Mouse (Mus musculus): ENCODE measurements around the gene Rbm26.

Rbm26 gene

DNA sequence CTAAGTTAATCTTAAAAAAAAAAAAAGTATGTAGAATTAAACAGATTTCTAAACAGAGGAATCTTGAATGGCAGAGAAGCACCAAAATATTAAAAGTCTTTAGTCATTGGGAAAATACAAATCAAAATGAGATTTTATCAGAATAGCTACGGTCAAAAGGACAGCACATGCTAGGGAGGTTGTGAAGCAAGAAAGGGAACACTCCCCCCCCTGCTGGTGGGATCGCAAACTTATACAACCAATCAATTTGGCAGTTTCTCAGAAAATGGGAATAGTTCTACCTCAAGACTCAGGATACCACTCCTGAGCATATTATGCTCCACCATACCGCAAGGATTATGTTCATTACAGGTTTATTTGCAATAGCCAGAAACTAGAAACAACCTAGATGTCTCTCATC, 80.9 kb downstream of the Rbm26 start:
- in situ Hi-C loops (cut with MboI, MseI): loop anchor here (25.0 kb wide), 2 partner anchors 416 to 1059 kb away; no protein-coding TSS in a partner anchor

DNA sequence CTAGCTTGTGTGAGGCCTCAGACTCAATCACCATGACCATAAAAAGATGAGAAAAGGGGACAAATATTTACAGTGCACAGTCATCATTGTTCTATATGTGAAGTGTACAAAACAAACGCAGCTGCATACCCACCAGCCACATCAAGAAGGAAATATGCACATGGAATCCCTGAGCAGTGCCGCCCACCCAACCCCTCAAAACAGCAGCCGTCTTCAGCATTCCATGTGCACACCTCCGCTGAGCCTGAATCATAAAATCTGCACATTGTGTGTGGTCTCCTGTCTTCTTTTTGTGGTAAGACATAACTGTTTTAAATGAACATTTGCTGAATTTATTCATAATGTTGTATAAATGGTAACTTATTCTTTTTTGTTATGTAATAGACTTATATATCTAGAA, 90.1 kb downstream of the Rbm26 start:
- in situ Hi-C loops (cut with MboI, MseI): loop anchor here (25.0 kb wide), 2 partner anchors 425 to 1050 kb away; no protein-coding TSS in a partner anchor

DNA sequence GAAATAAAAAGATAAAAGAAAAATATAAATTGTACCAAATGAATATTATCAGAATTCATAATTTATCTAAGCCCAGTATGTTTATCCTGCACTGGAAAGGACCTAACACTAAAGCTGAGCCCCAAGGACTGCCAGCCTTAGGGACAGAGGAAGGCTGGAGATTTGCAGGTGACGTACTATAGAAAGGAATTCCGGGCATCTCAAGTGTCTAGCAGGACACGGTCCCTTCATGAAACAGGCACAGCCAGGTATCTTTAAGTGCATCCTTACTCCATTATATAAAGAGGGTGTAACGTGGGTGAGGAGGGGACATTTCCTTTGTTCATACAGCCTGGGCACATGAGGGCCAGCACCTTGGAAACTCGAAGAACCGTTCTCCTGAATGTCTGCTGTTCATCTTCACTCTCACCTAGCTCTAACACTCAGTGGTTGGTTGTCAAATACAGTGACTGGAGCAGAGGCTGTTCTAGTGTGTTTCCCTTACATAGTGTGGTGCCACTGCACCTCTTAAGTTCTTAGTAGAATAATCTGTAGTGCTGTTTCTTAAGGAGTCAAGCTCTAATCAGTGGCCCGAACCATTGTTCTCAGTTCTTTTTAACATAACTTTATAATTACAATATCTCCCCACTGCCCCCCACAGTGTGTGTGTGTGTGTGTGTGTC, 91.7 kb downstream of the Rbm26 start:
- in situ Hi-C loops (cut with MboI, MseI): loop anchor here (25.0 kb wide), 2 partner anchors 427 to 1048 kb away; no protein-coding TSS in a partner anchor

DNA sequence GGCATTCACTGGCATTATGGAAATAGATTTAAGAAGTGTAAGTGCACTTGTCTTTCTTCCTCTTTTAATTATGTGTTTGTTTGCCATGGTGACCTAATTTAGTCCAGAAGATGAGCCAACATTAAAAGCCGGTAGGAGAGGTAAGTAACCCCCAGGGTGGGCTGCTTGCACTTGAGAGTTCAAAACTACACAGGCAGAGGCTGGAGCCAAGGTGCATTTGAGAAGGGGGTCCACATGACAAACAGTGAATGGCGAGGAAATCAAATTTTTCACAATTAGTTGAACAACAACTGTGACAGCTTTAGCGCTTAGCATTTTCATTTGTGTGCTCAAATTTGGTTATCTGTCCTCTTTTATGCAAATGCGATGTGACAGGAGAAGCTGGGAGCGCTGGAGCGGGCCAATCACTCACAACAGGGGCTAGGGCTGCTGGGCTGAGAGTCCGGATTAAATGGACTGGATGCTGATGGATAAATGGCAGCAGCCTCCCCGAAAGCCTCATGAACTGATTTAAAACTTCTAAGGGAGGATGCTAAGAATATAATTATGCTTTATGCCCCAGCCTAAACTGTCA, 92.3 kb downstream of the Rbm26 start:
- in situ Hi-C loops (cut with MboI, MseI): loop anchor here (25.0 kb wide), 2 partner anchors 427 to 1048 kb away; no protein-coding TSS in a partner anchor

DNA sequence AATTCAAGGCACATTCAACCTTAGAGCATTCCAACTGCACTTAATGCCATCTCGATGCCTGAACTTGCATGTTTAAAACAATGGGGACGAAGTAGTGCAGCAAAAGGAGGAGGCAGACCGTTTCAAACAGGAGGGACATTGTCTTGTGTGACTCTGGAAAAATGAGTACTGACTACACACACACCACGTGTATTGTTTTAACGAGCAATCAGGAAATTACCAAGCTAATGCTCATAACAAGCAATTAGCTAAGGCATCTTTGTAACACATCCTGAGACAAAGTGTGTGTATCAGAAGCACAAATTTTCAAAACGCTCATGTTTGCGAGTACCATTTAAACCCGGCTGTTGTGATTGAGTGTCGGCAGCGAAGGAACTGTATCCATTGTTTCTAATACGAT, 93.0 kb downstream of the Rbm26 start:
- in situ Hi-C loops (cut with MboI, MseI): loop anchor here (25.0 kb wide), 2 partner anchors 428 to 1047 kb away; no protein-coding TSS in a partner anchor

DNA sequence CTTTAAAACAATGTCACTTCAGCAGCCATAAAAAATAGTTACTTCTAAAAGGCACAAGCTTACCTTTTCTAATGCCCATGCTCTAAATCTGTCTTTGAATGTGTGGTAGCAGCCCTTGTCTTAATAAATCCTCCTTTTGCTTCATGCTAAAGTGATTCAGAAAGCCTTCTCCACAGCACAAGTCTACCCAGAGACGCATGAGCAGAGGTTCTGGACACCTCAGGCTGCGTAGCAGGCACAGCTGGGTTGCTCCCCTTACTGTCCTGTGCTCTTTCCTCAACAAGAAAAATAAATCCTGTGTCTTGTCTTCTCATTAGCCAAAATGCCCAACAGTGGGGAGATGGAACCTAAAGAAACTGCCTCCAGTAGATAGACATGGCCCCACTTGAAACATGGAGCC, 102.4 kb downstream of the Rbm26 start:
- in situ Hi-C loops (cut with MboI, MseI): loop anchor here (25.0 kb wide), 2 partner anchors 438 to 1037 kb away; no protein-coding TSS in a partner anchor

DNA sequence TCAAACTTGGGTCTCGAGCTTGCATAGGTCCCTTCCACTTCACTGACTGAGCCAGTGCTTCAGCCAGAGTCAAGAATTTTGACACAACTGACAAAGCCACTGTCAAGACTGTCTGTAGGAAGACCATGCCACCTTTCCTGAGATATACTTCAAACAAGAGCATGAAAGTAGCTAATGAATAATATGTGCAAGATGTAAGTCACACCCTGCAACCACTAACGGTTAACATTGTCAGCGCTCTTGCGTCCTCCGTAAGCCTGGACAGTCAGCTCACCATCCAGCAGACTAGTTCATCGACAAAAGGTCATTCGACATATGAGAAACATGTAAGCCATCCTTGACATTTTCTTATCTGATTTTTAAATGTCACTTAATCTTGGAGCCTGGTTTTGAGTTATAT, 102.8 kb downstream of the Rbm26 start:
- in situ Hi-C loops (cut with MboI, MseI): no loop called here

DNA sequence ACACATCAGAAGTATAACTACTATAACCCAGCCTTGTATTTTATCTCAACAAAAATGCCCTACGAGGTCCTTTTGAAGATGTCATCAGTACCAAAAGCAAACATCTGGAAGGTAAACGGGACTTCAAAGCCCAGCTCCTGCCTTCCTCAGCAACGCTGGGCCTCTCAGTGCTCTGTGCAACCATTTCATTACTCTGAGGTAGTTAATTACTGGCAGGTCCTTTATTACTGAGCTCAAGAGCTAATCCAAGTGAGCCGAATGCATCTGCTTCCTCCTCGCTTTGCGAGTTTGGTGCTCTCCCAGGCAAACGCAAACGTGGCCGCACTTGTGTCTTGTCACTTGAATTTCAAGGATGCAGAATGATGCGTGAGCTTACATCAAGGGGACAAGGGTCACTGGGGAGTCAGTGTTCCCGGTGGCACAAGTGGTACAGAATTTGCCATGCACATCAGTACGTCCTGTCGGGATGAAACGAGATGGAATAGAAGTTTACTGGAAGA, 106.1 kb downstream of the Rbm26 start:
- in situ Hi-C loops (cut with MboI, MseI): no loop called here

DNA sequence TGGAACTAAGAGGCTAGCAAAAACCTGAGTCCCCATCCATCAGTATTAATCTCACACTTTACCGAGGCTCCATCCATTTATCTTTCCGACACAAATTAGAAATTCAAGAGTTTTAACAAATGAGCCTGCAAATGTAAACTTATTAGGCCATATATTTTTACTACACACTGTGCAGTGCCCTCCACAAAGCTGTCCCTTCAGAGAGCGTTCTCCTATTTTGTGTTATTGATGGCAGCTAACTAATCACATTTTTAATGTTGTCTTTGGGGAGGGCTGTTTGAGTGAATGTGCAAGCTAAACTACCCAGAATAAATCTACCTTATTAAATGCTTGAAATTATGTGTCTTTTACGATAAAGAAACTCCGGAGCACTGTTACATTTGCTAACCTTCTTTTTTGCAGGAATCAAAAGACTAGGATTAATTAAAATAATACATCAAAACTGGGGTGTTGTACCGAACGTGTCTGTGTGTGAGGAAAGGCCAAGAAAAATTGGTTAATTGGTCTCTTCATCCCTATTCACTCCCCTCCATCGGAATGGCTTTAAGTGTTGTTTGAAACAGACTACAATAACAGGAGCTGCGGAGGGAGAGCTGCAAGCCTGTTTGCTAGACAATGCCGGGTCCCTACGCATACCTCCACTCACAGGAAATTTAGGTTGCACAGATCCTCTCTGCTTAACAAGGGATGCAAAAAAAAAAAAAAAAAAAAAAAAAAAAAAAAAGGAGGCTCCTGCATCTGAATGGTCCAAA, 106.7 kb downstream of the Rbm26 start:
- in situ Hi-C loops (cut with MboI, MseI): no loop called here

DNA sequence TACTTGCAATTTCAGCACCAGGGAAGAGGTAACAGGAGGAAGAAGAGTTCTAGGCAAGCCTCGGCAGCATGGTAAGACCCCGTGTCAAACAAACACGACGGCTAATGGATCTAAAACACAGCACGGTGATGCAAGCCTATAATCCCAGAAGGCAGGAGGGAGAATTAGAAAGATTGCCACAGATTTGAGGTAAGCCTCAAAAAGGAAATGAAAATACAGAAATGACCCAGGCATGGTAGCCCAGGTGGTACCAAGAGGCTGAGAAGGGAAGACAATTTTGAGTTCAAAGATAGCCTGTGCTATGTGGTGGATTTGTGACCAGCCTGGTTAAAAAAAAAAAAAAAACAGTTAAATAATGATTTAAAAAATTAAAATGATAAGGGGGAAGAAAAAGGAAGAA, 109.1 kb downstream of the Rbm26 start:
- in situ Hi-C loops (cut with MboI, MseI): no loop called here

DNA sequence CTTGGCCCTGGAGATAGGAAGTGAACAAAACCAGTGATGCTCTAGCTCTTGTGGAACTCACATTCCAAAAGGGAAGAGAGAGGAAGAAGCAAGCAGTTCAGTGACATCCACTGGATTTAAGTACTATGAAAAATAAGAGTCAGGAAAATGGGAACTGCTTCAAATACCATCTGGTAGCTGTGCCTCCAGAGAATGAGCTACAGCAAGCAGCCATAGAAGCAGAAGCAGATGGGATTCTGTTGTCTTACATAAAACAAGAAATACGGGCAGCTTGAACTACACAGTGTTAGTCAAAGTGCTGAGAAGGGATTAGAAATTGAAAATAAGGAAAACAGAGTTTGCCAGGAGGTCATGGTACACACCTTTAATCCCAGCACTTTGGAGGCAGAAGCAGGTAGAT, 112.9 kb downstream of the Rbm26 start:
- in situ Hi-C loops (cut with MboI, MseI): no loop called here

DNA sequence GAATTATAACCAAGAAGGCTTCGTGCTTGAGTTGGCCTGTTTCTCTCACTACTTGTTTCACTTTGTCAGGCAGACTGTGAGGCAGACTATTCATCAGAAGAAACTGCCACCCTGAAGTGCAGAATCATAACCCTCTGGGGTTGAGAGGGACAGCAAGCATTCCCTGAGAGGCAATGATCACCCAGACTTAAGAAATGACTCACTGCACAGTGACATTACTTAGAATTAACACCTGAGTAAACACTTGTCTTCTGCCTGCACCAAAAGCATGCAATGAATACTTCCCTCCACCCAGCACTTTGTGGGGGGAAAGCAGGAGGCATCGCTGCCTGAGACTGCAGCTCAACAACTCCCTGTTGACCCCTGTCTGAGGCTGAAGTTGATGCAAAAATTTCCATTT, 115.9 kb downstream of the Rbm26 start:
- in situ Hi-C loops (cut with MboI, MseI): no loop called here

DNA sequence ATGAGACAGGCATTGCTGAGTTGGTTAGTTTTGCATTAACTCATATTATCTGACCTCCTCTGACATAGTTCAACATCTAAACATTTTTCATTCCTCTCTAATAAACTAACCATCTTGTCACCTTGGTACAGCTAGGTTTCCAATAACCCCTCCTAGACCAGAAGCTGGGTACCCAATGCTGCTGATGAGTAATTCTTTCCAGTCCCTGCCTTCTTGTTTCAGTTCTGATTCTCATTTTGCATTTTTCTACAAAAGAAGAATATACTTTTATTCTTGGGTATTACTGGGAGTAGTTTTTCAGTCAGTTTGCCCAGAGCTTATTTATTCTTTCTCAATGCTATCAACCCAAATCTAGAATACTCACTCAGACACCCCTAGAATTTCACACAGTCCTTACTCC, 119.2 kb downstream of the Rbm26 start:
- in situ Hi-C loops (cut with MboI, MseI): no loop called here
